Mouse (Mus musculus): ENCODE data around the gene Sstr2. TPM values are rescaled to one million over a fixed set of nuclear protein-coding genes. Genes with fewer than 3 reads are reported as not detected.

The Sstr2 gene
- polyA plus RNA-seq, 1 experiment from 2014 or later, result 1.1 TPM

DNA sequence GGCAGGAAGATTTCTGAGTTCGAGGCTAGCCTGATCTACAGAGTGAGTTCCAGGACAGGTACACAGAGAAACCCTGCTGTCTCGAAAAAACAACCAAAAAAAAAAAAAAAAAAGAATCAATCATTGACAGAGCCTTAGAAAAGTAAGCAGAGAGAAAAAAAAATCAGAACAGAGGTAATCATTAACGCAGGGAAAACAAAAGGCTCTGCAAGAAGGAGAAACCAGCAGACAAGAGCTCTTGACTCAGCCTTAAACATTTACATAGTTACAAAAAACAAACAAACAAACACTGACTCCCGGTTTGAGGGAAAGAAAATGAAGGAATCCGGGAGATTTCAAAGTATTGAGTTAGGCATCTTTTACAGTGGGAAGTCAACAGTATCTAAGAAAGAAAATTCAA, 9.6 kb upstream of the Sstr2 start:
- Histone ChIP-seq H3K27ac (no peak overlapping the region), H3K4me3 (no peak overlapping the region), H3K36me3 (no peaks in the 10 kb centered on the region), H3K4me1 (peaks cover 10% of the 10 kb centered on the region), H3K27me3 (ENCODE audit: insufficient read depth, poor library complexity, severe bottlenecking) (peaks cover 9% of the 10 kb centered on the region), H3K9me3 (no peaks in the 10 kb centered on the region)
- WGBS, result 76% methylated on average over 5 of the region's 5 CpGs
- no peak for DNase-seq (ENCODE audit: low spot score)

DNA sequence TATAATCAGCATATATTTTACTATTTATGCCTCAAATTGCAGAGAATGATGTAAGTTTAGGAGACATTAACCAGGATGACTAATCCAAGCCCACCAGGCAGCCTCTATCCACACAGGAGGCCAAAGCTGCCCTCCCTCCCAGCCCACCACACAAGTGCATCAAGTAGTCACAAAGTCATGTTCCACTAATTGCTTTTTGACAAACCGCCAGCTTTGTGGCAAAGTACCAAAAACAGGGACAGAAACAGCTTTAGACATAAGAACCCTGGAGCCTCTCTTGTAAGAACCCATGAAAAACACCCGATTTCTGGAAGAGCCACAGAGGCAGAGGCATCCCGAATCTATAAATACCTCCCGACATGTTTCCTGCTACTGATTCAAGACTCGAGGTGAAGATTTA, 8.9 kb upstream of the Sstr2 start:
- no peak for DNase-seq (ENCODE audit: low spot score)
- Histone ChIP-seq H3K4me3 (no peak overlapping the region), H3K4me1 (peaks cover 10% of the 10 kb centered on the region), H3K9me3 (no peaks in the 10 kb centered on the region), H3K27me3 (ENCODE audit: insufficient read depth, poor library complexity, severe bottlenecking) (peaks cover 10% of the 10 kb centered on the region), H3K27ac (no peak overlapping the region), H3K36me3 (no peaks in the 10 kb centered on the region)
- 81% methylated on average over 5 of the region's 5 CpGs for WGBS

DNA sequence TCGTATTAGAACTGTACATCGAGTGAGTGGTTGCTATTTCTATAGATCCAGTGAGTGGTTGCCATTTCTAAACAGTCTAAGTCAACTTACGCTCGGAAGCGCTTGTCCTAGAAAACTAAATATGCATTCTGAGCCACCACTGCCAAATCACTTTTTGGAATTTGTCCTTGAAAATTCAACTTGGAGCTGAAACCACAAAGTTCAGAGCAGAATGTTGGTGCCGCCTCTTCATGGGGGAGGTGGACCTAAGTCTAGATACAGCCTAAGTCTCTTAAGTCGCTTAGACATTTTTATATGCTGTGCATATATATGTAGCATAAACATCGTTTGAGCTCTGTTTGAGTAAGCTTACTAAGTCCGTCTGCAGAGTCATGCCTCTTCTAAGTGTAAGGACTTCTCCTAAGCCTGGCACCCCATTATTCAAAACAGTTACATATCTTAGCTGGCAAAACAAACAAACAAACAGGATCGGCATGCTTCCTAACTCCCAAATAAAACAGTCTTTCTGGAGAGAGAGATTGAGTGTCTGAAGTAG, 8.0 kb upstream of the Sstr2 start:
- Histone ChIP-seq H3K9me3 (no peaks in the 10 kb centered on the region), H3K4me1 (peaks cover 10% of the 10 kb centered on the region), H3K27ac (peak overlapping the region; percentile 77), H3K27me3 (ENCODE audit: insufficient read depth, poor library complexity, severe bottlenecking) (peaks cover 19% of the 10 kb centered on the region), H3K4me3 (peak overlapping the region; percentile 46; the same call in 1 of the 2 replicates), H3K36me3 (no peaks in the 10 kb centered on the region)
- no peak for DNase-seq (ENCODE audit: low spot score)
- 80% methylated on average over 10 of the region's 10 CpGs for WGBS

DNA sequence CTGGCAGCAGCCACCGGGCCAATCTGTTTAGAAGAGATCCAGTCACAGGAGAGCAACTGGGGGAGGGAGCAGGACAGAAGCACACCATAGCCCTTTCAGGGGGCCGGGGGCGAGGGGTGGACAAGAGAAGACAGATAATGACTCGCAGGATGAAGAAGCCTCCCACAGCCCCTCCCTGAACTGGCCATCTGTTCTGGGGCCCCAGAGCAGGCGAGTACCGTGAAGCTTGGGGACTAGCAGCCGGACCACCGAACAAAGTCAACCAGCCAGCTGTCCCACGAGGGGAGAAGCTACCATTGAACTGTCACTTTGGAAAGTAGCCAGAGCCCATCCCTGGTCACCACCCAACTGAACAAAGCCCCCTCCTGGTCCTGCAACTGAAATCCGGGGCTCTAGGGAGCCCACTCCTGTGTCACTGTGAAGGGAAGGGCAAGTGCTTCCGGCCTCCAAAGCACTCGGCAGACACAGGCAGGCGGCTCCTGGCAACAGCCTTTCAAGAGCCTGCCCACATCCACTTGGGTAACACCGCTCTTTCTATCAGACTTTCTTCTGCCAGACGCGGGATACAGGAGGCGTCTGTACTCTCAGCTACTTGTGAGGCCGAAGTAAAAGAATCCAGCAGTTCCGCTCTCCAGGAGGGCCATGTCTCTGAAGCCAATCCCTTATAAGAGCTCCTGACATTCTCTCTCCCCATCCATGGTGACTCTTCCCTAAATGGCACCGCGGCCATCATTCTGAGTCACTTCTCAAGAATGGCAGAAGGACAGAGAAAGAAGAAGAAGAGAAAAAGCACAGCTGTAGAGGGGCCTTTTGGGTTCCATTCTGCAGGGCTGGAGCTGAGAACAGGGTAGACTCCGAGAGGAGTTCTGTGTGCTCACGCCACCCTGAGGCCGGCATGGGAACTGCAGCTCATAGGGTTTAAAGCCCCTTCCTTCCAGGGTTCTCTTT, 7.2 kb upstream of the Sstr2 start:
- no peaks in the 10 kb centered on the region for H3K36me3 ChIP-seq
- WGBS, result 17% methylated on average over 24 of the region's 24 CpGs
- H3K4me3 ChIP-seq, result peak overlapping the region; percentile 46
- peak overlapping the region; percentile 77 for H3K27ac ChIP-seq
- peaks cover 10% of the 10 kb centered on the region for H3K4me1 ChIP-seq
- DNase-seq (ENCODE audit: low spot score), result peak; percentile 83
- H3K9me3 ChIP-seq, result no peaks in the 10 kb centered on the region
- peaks cover 27% of the 10 kb centered on the region for H3K27me3 ChIP-seq (ENCODE audit: insufficient read depth, poor library complexity, severe bottlenecking)

DNA sequence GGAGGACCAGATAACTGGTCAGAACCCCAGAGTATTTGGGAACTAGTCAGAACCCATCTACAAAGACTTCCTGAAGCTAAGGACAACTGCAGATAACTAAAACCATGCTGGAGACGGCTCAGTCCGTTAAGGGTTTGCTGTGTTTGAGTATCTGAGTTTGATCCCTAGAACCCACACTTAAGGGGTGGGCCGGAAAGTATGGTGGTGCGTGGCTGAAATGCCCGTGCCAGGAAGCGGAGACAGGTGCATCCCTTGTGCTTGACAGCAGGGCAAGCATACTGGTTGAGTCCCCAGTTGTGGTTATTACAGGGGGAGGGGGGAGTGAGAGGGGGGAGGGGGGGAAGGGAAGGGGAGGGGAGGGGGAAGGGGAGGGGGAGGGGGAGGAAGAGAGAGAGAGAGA, 4.7 kb upstream of the Sstr2 start:
- Histone ChIP-seq H3K27ac (no peak overlapping the region), H3K9me3 (no peaks in the 10 kb centered on the region), H3K36me3 (no peaks in the 10 kb centered on the region), H3K27me3 (ENCODE audit: insufficient read depth, poor library complexity, severe bottlenecking) (peaks cover 51% of the 10 kb centered on the region), H3K4me1 (peaks cover 25% of the 10 kb centered on the region), H3K4me3 (no peak overlapping the region)
- DNase-seq (ENCODE audit: low spot score), result no peak
- 65% methylated on average over 6 of the region's 6 CpGs for WGBS

DNA sequence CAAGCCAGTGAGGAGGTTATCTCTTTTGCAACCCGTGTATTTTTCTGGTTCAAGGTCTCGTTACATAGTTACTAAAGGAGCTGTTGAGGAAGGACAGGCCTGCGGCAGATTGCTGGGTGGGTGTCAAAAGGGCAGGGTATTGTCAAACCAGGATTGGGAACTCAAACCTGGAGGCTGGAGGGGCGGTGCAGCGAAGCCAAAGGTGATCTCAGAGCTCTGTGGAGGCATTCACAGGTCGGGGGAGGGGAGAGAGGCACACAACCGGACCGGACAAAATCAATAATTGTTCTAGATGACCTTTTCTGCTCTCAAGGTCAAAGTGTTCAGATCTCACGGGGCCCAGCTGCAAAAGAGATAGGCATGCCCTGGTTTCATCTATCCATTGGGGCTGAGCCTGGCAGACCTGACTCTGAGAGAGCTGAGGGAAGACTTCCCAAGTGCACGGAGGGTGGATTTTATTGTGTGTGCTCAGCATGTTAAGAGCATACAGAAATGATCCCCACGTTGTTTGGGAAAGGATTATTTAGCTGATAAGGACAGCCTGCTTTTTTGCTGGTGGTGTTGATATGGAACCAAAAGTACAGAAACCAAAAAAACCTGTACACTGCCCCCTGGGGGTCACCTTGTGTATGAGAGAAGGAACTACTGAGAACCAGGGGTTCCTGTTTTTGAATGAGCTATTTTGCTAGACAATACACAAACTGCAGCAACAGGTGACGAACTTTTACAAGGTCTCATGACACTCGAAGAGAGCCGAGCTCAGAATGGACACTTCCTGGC, 1.8 kb upstream of the Sstr2 start:
- no peaks in the 10 kb centered on the region for H3K9me3 ChIP-seq
- DNase-seq (ENCODE audit: low spot score), result no peak
- H3K4me1 ChIP-seq, result peaks cover 24% of the 10 kb centered on the region
- H3K27ac ChIP-seq, result no peak overlapping the region
- H3K4me3 ChIP-seq, result no peak overlapping the region
- H3K36me3 ChIP-seq, result no peaks in the 10 kb centered on the region
- peaks cover 77% of the 10 kb centered on the region for H3K27me3 ChIP-seq (ENCODE audit: insufficient read depth, poor library complexity, severe bottlenecking)
- 52% methylated on average over 14 of the region's 14 CpGs for WGBS

DNA sequence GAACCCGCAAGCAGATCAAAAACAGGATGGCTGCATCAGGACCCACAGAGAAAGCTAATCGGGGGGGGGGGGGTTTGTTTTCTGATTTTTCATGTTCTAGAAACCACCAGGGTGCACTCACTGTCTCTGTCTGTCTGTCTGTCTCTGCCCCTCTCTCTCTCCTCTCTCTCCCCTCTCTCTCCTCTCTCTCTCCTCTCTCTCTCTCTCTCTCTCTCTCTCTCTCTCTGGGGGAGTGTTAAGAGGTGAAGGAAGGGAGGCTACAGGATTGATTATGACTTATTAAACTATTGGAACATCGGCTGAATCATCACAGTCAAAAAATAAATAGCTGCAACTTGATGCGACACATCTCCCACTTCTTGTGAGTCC, 855 bp upstream of the Sstr2 start:
- 23% methylated on average over 4 of the region's 4 CpGs for WGBS
- no peaks in the 10 kb centered on the region for H3K36me3 ChIP-seq
- peak overlapping the region; percentile 62 for H3K4me3 ChIP-seq
- DNase-seq (ENCODE audit: low spot score), result no peak
- H3K9me3 ChIP-seq, result no peaks in the 10 kb centered on the region
- peaks cover 77% of the 10 kb centered on the region for H3K27me3 ChIP-seq (ENCODE audit: insufficient read depth, poor library complexity, severe bottlenecking)
- peaks cover 24% of the 10 kb centered on the region for H3K4me1 ChIP-seq
- 0 out of 2 replicates have a peak overlapping the region, but pooled peaks have one; percentile 1 for H3K27ac ChIP-seq

- Histone ChIP-seq H3K27ac (0 out of 2 replicates have a peak overlapping the region, but pooled peaks have one; percentile 50), H3K27me3 (ENCODE audit: insufficient read depth, poor library complexity, severe bottlenecking) (peaks cover 68% of the 10 kb centered on the region), H3K4me3 (peak overlapping the region; percentile 62), H3K4me1 (peaks cover 24% of the 10 kb centered on the region), H3K9me3 (no peaks in the 10 kb centered on the region), H3K36me3 (no peaks in the 10 kb centered on the region)
- DNase-seq (ENCODE audit: low spot score), result no peak
- 5% methylated on average over 31 of the region's 31 CpGs for WGBS
Measured at GRCm38 (mm10) chr11:113619420-113620080, 408 bp downstream of the Sstr2 start.

- peaks cover 24% of the 10 kb centered on the region for H3K4me1 ChIP-seq
- no peak overlapping the region for H3K4me3 ChIP-seq
- H3K27ac ChIP-seq, result no peak overlapping the region
- no peak for DNase-seq (ENCODE audit: low spot score)
- no peaks in the 10 kb centered on the region for H3K9me3 ChIP-seq
- H3K27me3 ChIP-seq (ENCODE audit: insufficient read depth, poor library complexity, severe bottlenecking), result peaks cover 60% of the 10 kb centered on the region
- no peaks in the 10 kb centered on the region for H3K36me3 ChIP-seq
- 74% methylated on average over 2 of the region's 2 CpGs for WGBS
Measured at GRCm38 (mm10) chr11:113621001-113621400, 1.9 kb downstream of the Sstr2 start.

DNA sequence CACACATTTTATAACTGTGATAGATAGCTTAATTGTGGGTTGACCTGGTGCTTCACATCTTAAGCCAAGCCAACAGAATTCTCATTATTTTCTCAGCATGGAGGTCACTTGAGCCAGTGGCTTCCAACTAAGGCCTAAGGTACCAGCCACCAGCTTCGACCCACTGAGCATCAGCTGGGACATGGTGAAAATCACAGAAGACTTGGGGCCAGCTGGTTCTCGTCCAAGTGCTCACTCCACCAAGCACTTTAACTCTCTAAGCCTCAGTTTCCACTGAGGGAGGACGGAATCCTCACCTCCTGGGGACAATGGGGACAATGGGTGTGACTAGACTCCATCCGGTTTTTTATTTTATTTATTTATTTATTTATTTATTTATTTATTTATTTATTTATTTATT, 2.9 kb downstream of the Sstr2 start:
- no peaks in the 10 kb centered on the region for H3K36me3 ChIP-seq
- H3K4me1 ChIP-seq, result peaks cover 24% of the 10 kb centered on the region
- no peak for DNase-seq (ENCODE audit: low spot score)
- 82% methylated on average over 4 of the region's 4 CpGs for WGBS
- no peak overlapping the region for H3K27ac ChIP-seq
- no peaks in the 10 kb centered on the region for H3K9me3 ChIP-seq
- no peak overlapping the region for H3K4me3 ChIP-seq
- peaks cover 49% of the 10 kb centered on the region for H3K27me3 ChIP-seq (ENCODE audit: insufficient read depth, poor library complexity, severe bottlenecking)

GRCm38 (mm10) chr11:113625437-113625836, 6.3 kb downstream of the Sstr2 start:
- Histone ChIP-seq H3K27me3 (ENCODE audit: insufficient read depth, poor library complexity, severe bottlenecking) (peaks cover 22% of the 10 kb centered on the region), H3K4me3 (no peak overlapping the region), H3K4me1 (no peaks in the 10 kb centered on the region), H3K27ac (no peak overlapping the region), H3K36me3 (no peaks in the 10 kb centered on the region), H3K9me3 (no peaks in the 10 kb centered on the region)
- DNase-seq (ENCODE audit: low spot score), result no peak
- 90% methylated on average over 18 of the region's 18 CpGs for WGBS

DNA sequence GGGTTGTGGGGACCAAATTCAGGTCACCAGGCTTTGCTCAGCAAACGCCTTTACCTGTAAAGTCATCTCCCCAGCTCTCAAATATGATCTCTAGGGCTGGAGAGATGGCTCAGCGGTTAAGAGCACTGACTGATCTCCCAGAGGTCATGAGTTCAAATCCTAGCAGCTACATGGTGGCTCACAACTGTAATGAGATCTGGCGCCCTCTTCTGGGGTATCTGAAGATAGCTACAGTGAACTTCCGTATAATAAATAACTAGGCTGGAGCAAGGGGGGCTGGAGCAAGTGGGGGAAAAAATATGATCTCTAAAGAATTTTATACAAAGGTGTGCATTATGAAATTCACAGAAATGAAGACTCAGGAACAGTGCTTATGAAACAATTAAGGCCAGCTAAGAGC, 8.6 kb downstream of the Sstr2 start:
- DNase-seq (ENCODE audit: low spot score), result no peak
- Histone ChIP-seq H3K4me3 (no peak overlapping the region), H3K36me3 (no peaks in the 10 kb centered on the region), H3K27ac (no peak overlapping the region), H3K27me3 (ENCODE audit: insufficient read depth, poor library complexity, severe bottlenecking) (peaks cover 10% of the 10 kb centered on the region; the same call in 1 of the 2 replicates), H3K9me3 (no peaks in the 10 kb centered on the region), H3K4me1 (no peaks in the 10 kb centered on the region)
- WGBS, result 51% methylated on average over 4 of the region's 4 CpGs
